Mouse (Mus musculus) urinary bladder, postnatal 25 days (tissue): ENCODE results near the gene Tns4.

Source experiments
- DNase-seq: peaks from one replicate; pipeline ENCODE4 v3.0.0; 2022; ENCODE audit warnings: low spot score

The Tns4 gene

DNA sequence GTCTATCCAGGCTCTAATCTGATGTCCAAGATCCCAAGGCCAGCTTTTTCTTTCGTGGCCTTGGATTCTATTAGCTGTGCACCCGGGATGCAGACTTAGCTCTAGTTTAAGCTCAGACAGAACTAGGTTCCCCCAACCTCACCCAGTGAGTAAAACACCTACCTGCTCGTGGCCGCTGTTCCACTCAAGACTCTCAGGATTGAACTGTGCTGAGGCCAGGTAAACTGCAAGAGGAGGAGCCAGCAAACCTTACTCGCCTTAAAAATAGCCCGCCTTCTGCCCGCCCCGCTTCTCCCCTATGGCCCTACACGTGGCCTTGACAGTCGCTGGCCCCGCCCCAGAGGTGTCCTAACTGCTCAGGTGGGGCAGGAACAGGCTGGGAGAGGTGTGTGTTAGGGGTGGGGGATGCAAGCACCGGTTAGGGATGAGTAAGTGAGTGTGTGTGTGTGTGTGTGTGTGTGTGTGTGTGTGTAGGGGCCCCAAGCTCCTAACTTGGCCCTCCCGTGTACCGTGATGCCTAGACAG lies at the start of gene Tns4:
Gene Tns4 (minus strand): TSS at position 230 of the 525 bp plus-strand sequence.
- peak; percentile 46 for DNase-seq

- no peak for DNase-seq
Measured at GRCm38 (mm10) chr11:99137385-99137784, 48.3 kb upstream of the Tns4 start.

DNA sequence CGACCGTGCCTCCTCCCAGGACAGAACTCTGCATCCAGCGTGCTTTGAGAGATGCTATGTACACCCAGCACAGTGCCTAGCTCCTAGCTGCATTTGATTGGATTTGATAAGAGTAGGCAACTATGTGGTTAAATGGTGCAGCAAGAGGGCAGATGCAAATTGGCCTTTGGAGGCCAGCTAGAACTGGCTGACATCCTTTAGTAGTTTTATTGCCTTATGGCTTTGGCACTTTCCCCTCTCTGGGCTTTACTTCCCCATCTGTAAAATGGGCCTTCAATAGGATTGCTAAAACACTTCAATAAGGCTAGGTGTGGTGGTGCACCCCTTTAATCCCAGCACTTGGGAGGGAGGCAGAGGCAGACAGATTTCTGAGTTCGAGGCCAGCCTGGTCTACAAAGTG lies 47.9 kb upstream of the Tns4 start:
- DNase-seq, result no peak

DNA sequence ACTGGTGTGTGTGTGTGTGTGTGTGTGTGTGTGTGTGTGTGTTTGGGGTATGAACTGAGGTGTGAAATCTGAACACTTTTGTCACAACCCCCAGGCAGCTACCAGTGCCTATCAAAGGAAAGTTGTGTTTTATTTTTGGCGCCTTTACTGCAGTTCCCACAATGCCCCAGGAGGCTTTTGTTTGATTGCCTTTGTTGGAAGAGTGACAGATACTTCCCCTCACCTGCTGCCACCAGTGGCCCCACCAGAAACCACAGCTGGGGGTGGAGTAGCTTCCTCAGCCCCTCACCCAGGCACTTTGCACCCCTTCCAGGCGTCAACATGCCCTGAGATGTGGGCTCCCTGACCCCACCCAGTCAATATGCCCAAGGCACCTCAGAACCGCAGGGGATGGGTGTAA lies 47.3 kb upstream of the Tns4 start:
- DNase-seq, result no peak

GRCm38 (mm10) chr11:99135047-99135440 lies 45.9 kb upstream of the Tns4 start:
- DNase-seq, result no peak

DNA sequence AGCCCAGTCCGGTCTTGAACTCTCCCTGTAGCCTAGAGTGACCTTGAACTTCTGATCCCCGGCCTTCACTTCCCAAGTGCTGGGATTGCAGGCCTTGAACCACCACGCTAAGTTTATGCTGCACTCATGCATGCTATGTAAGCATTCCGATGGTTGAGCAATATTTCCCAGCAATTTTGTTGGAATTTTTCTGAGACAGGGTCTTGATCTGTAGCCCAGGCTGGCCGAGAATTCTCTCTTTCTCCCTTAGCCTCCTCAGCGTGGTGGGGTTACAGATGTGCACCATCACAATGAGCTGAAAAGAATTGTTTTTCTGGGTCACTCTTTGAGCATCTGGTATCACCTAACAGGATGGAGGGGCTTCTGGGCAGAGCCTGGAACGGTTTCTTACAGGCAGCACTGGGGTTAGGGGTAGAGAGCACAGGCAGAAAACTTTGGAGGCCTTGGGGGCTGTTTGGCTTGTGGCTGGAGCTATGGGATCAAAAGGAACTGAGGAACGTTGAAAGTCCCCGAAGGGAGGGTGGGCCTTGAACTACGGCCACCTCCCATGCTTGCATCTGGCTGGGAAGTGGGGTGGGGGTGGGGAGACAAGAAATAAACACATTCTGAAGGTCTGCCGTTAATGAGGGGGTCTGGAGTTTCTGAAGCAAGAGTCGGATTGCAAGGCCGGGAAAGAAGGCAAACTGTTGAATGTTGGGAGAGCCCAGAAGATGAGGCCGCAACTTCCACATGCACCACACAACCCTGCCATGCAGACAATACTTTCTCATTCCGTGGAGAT lies 45.4 kb upstream of the Tns4 start:
- DNase-seq, result no peak

GRCm38 (mm10) chr11:99133285-99133897 lies 44.3 kb upstream of the Tns4 start:
- no peak for DNase-seq

DNA sequence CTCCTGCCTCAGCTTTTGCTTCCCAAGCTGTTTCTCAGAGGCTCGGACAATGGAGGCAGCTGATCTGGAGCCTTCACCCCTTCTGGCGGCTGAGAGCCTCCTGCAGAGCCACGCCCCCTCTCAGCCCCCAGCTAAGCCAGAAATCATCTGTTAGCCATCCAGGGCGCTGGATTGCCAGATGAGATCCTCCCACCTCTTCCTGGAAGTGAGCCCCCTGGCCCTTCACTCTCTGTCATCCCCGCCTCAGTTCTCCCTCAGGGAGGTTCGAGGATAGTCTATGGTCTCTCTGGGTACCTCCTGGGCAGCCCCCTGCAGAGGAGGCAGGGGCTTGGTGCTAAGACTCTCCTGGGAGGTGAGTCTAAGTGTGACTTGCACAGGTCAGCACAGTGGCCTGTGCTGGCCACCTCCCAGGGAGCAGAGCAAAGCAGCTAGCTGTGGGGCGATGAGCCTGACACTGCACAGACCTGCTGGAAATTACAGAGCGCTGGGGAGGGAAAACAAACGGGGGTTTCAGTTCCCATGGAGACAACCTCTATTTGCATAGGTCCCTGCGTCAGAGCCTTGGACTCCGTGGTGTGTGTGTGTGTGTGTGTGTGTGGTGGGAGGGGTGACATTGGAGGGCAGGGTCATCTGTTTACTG lies 43.1 kb upstream of the Tns4 start:
- DNase-seq, result no peak

GRCm38 (mm10) chr11:99131463-99131840 lies 42.3 kb upstream of the Tns4 start:
- no peak for DNase-seq

DNA sequence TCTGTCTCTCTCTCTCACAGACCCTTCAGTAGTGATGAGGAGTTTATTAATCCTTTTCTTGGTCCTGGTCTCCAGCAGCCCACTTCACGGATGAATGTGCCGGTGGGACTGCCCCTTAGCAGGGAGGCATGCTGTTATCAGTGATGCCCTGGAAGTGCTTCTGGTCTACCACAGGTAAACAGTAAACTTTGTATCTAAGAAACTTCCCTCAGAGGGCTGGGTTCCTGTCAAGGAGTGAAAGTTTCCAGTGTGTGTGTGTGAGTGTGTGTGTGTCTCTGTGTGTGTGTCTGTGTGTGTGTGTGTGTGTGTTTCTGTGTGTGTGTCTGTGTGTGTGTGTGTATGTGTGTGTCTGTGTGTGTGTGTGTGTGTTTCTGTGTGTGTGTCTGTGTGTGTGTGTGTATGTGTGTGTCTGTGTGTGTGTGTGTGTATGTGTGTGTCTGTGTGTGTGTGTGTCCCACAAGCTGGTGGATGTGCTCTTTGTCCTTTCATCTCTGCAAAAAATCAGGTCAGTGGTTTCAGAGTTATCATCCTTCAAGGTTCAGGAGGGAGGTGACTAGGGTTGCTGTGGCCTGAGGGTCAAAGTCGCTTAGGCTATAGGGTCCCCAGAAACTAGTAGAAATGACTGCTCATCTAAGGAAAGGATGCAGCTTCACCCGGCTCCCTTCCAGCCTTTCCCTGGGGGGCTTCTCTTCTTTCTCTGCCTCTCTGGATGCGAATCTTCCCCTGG lies 41.8 kb upstream of the Tns4 start:
- DNase-seq, result no peak

GRCm38 (mm10) chr11:99129287-99129686 lies 40.2 kb upstream of the Tns4 start:
- DNase-seq, result no peak

GRCm38 (mm10) chr11:99127785-99128682 lies 38.9 kb upstream of the Tns4 start:
- no peak for DNase-seq

- no peak for DNase-seq
Measured at GRCm38 (mm10) chr11:99126482-99127253, 37.6 kb upstream of the Tns4 start.

- no peak for DNase-seq
Measured at GRCm38 (mm10) chr11:99124635-99125029, 35.5 kb upstream of the Tns4 start.

DNA sequence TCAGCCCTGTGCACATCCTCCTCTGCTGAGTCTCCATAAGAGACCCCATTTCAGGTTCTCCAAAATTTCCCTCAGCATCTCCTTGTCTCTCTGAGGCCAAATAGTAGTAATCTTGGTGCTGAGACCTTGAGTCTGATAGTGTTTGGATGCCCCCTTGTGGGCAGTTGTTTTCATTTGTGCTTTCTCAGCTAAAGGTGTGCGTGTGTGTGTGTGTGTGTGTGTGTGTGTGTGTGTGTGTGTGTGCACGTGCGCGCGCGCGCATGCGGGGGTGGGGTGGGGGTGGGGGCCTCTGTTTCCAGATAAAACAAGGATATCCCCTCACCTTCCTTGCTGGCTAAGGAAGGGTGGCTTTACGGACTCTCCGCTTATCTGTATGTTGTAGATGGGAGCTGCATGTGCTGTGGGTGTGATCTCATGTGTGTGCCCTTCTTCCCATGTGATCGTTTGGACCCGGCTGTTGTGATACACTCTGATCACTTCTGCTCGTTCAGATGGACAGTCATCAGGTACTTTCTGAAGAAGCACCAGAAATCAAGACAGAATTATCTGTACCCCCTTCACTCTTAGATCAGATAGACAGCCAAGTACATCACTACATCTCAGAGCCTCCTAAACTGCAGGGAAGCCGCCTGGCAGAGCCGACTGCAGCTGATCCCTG lies 35.0 kb upstream of the Tns4 start:
- DNase-seq, result no peak

- no peak for DNase-seq
Measured at GRCm38 (mm10) chr11:99122703-99123102, 33.6 kb upstream of the Tns4 start.

DNA sequence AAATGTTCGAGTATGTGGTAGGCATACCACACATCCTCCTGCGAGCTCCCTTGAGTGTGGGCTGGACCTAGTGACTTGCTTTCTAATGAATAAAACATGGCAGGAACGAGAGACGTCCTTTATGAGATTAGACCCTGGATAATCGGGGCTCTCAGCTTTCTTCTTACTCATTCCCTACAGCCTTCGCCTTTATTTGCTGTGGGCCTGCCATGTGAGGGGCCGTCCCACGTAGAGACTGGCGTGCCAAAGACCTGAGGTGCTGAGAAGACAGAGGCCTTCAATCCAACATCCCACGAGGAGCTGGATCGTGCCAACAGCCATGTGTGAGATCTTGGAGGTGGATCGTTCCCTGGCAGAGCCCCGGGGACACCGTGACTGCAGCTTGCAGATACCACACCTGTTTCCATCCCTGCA lies 32.1 kb upstream of the Tns4 start:
- DNase-seq, result no peak

- DNase-seq, result no peak
Measured at GRCm38 (mm10) chr11:99120524-99121217, 31.6 kb upstream of the Tns4 start.

GRCm38 (mm10) chr11:99118963-99119362 lies 29.9 kb upstream of the Tns4 start:
- DNase-seq, result no peak
